Mouse (Mus musculus): ENCODE measurements around the gene Cpeb3. TPM values are rescaled to one million over a fixed set of nuclear protein-coding genes. Genes with fewer than 3 reads are reported as not detected.

Gene Cpeb3
- polyA plus RNA-seq, 1 experiment from 2014 or later, result 10.1 TPM

- H3K36me3 ChIP-seq, result peaks cover 72% of the 10 kb centered on the region
Observed at GRCm38 (mm10) chr19:37009878-37010281, 198.5 kb downstream of the Cpeb3 start.

GRCm38 (mm10) chr19:37004557-37004956, 203.8 kb downstream of the Cpeb3 start:
- Histone ChIP-seq H3K36me3 (peaks cover 79% of the 10 kb centered on the region), H3K4me3 (no peak overlapping the region), H3K4me1 (no peaks in the 10 kb centered on the region), H3K27ac (replicated peaks) (no peak overlapping the region), H3K27me3 (no peaks in the 10 kb centered on the region), H3K9ac (replicated peaks) (no peak overlapping the region), H3K4me2 (replicated peaks) (no peak overlapping the region), H3K9me3 (no peaks in the 10 kb centered on the region)
- ATAC-seq (replicated peaks), result no peak
- 89% methylated on average over 5 of the region's 5 CpGs for WGBS

More at GRCm38 (mm10) chr19:37009878-37010281, 198.5 kb downstream of the Cpeb3 start:
- Histone ChIP-seq H3K9me3 (no peaks in the 10 kb centered on the region), H3K4me3 (no peak overlapping the region), H3K4me2 (replicated peaks) (no peak overlapping the region), H3K9ac (replicated peaks) (no peak overlapping the region), H3K4me1 (no peaks in the 10 kb centered on the region), H3K27ac (replicated peaks) (no peak overlapping the region), H3K27me3 (no peaks in the 10 kb centered on the region)
- 93% methylated on average over 3 of the region's 3 CpGs for WGBS
- no peak for ATAC-seq (replicated peaks)

Other genes with a start within 250 kb of the Cpeb3 start
- gene March5, start 1.1 kb downstream of the Cpeb3 start, polyA plus RNA-seq (2015; fragmentation: Nextera tagmentation; extraction: Ambion mirVana), result 124 and 135 TPM in 2 replicates
- 27.2 and 30.1 TPM in 2 replicates for gene Ide, start 129.3 kb upstream of the Cpeb3 start, polyA plus RNA-seq (2015; fragmentation: Nextera tagmentation; extraction: Ambion mirVana)
- 36.3 and 38.9 TPM in 2 replicates for gene Kif11, start 167.8 kb upstream of the Cpeb3 start, polyA plus RNA-seq (2015; fragmentation: Nextera tagmentation; extraction: Ambion mirVana)
- gene Hhex, start 226.2 kb upstream of the Cpeb3 start, polyA plus RNA-seq (2015; fragmentation: Nextera tagmentation; extraction: Ambion mirVana), result 3.7 and 4.1 TPM in 2 replicates

Measured in forebrain, embryonic 15.5 days (tissue).